Mouse (Mus musculus) ovary, postnatal 36 days (tissue): ENCODE data around the gene AI837181.
A peak's percentile ranks its signal among the peaks of the same experiment; 100 is the strongest.

Experiments used
- DNase-seq: peaks from one replicate; pipeline ENCODE4 v3.0.0; 2022; ENCODE audit warnings: low spot score, mixed read lengths

The AI837181 gene

GRCm38 (mm10) chr19:5414534-5414957 is 10.4 kb upstream of the AI837181 start:
- DNase-seq = no peak

- no peak for DNase-seq
Measured at GRCm38 (mm10) chr19:5418750-5419466, 6.0 kb upstream of the AI837181 start.

GRCm38 (mm10) chr19:5419630-5420029 is 5.3 kb upstream of the AI837181 start:
- no peak for DNase-seq

- no peak for DNase-seq
Measured at GRCm38 (mm10) chr19:5420579-5420978, 4.4 kb upstream of the AI837181 start.

GRCm38 (mm10) chr19:5421784-5422183 is 3.2 kb upstream of the AI837181 start:
- no peak for DNase-seq

- no peak for DNase-seq
Measured at GRCm38 (mm10) chr19:5422267-5422666, 2.7 kb upstream of the AI837181 start.

- DNase-seq = no peak
Measured at GRCm38 (mm10) chr19:5422895-5423443, 2.0 kb upstream of the AI837181 start.

GRCm38 (mm10) chr19:5423561-5423960 is 1.4 kb upstream of the AI837181 start:
- peak; percentile 25 for DNase-seq

GRCm38 (mm10) chr19:5424092-5424781 is 707 bp upstream of the AI837181 start:
- peak; percentile 83 for DNase-seq

GRCm38 (mm10) chr19:5425906-5426565 is 1.1 kb downstream of the AI837181 start:
- no peak for DNase-seq

GRCm38 (mm10) chr19:5426640-5427290 is 1.8 kb downstream of the AI837181 start:
- no peak for DNase-seq

- no peak for DNase-seq
Measured at GRCm38 (mm10) chr19:5428083-5428482, 3.1 kb downstream of the AI837181 start.

GRCm38 (mm10) chr19:5429219-5429618 is 4.3 kb downstream of the AI837181 start:
- DNase-seq = no peak

GRCm38 (mm10) chr19:5429806-5430205 is 4.9 kb downstream of the AI837181 start:
- DNase-seq = peak; percentile 61

- no peak for DNase-seq
Measured at GRCm38 (mm10) chr19:5430408-5430807, 5.5 kb downstream of the AI837181 start.

GRCm38 (mm10) chr19:5431911-5432464 is 7.0 kb downstream of the AI837181 start:
- DNase-seq = no peak

GRCm38 (mm10) chr19:5432992-5433852 is 8.3 kb downstream of the AI837181 start:
- peak; percentile 59 for DNase-seq

- DNase-seq = no peak
Measured at GRCm38 (mm10) chr19:5433951-5434350, 9.0 kb downstream of the AI837181 start.

GRCm38 (mm10) chr19:5444371-5444908 is 19.5 kb downstream of the AI837181 start:
- no peak for DNase-seq

- DNase-seq = no peak
Measured at GRCm38 (mm10) chr19:5444954-5445353, 20.0 kb downstream of the AI837181 start.

GRCm38 (mm10) chr19:5445747-5446146 is 20.8 kb downstream of the AI837181 start:
- no peak for DNase-seq
